Mouse (Mus musculus): ENCODE measurements around the gene Hoxb8.
A peak's percentile ranks its signal among the peaks of the same experiment; 100 is the strongest.

Hoxb8 gene

DNA sequence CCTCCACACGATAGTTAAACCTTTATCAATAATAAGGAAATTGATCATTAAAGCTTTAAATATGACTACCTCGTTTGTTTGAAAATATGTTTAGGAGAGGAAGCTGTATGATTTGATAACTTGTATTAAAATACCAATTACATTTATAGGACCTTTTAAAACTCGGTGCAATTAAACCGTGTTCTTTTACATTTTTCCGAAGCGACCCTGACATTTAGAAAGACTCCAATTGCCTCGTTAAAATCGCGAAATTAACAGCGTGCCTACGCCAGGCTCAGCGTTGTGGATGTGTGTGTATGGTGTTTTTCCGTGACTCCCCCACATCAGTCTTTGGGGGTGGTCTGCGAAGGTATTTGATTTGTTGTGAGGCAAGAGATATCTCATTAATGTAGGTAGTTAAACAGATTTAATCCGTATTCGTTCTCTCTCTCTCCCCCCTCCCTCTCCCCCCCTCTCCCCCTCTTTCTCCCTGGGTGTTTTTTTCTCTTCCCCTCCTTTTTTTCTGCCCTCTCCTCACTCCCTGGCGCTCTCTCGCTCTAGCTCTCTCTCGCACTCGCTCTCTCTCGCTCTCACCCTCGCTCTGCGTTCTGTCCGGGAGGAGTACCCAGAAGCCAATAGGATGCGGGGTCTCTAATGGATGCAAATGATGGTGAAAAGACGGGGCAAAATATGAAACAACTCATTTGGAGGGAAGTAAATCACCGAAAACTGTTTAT, at the start of gene Hoxb8:
TSS of gene Hoxb8 (plus strand) at position 51 of the 716 bp plus-strand sequence.
- no peak for DNase-seq (ENCODE audit: low read depth, low spot score)

DNA sequence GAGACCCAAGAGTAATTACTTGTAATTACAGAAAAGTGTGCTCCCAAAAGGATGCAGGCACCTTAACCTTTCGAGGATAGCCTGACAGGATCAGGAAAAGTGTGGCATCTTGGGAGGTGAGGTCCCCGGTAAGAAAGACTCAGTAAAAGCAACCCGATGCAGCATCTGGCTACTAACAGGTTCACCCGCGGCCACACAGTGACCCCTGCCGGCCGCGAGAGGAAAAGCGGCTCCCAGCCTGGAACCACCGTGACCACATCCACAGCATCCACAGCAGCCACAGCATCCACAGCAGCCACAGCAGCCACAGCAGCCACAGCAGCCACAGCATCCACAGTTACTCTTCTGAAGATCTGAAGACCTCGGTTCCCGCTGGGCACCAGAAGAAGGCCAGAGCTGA, 46.8 kb upstream of the Hoxb8 start:
- DNase-seq (ENCODE audit: low read depth, low spot score): peak; percentile 80

DNA sequence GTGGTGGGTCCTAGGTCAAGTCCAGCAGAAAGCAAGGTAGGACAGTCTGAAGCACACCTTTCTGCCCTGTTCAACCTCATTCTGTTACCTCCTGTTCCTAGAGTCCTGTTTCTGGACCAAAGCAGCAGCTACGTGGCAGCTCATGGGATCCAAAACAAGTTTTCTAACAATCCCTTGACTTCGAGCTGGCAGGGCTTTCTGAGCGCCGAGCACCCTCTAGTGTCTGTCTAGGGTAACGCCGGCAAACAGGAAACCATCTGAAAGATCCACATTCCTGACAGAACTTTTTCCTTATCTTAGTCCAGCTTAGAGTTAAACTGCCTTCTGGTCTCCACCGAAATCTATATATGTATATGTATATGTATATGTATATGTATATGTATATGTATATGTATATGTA, 41.5 kb upstream of the Hoxb8 start:
- DNase-seq (ENCODE audit: low read depth, low spot score): peak; percentile 70

DNA sequence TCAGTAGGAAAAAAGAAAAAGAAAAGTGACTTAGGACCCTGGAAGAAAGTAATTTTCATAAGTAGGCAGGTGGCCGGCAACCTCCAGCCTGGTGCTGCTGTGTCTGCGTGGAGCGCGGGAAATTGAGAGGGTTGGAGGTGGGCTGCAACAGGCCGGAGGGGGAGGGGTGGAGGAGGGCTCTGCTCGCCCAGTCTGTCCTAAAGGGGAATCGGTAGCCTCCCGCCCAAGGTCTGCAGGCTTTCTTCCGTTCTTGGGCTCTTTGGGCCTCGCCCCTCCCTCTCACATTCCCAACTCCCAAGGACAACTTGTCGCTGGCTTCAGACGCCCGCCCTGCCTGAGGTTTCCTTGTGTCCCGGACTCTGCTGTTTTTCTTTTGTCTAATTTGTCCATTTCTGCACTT, 30.8 kb upstream of the Hoxb8 start:
- no peak for DNase-seq (ENCODE audit: low read depth, low spot score)

DNA sequence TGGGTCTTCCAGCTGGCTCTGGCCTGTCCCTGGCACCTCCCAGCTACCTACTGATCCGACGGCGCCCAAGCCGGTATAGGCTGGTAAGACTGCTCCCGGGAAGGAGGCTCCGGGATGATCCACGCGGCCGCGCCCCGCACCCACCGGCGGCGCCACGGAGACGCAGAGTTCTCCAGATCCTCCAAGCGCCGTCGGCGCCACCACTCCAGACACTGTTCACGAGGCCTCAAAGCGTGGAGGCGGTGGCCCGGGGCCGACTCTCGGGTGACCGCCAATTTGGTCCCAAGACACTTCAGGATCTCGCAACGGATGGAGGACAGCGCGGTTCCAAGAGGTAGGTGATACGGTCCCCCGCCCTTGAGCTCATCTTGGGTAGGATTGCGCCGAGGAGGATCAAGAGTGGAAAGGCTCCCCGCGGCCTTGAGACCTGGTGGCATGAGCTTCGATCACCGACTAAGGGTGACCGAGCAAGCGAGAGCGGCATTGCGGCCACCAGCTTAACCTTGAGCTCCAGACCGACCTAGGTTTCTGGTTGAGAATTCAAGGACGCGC, 30.1 kb upstream of the Hoxb8 start:
- DNase-seq (ENCODE audit: low read depth, low spot score): no peak

DNA sequence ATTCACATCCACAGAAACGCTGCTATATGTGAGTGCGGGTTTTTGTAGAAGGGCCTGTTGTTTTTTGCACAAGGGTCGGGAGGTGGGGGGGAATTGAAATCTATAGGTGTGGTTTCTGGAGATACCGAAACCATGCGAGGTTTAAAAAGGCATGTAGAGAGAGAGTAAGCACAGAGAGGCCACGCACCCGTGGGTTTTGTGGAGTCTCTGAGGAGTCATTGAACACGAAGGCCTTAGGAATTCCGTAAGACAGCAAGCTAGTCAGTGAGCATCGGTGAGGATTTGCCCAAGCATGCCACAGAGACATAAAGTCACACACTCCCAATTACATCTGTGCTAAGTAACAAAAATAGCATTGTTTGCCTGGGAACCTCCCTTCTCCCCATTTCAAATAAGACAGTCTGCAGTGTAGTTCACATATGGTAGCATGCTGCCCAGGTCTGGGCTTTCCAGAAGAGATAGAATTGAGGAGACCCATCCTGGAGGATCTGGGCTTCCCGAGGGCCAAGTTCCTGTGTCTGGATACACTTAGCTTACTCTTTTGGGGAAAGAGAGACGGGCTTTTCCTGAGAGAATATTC, 29.1 kb upstream of the Hoxb8 start:
- no peak for DNase-seq (ENCODE audit: low read depth, low spot score)

DNA sequence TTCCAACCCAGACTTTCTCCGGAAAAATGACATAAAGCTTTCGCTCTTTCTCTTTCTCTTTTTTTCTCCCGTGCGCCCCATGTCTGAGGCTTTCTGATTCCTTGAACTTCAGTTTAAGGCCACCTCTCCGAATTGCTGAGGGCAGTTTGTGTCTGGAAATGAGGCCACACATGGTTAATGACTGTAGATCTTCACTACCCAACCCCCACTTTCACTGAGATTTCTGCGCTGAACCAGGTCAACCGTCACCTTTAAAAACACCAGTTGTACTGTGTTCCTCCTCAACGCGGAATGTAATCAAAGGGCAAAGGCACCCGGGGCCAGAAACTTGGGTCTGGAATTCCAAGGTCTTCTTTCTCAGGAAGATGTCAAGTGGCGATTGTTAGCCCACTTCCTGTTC, 27.5 kb upstream of the Hoxb8 start:
- DNase-seq (ENCODE audit: low read depth, low spot score): no peak

DNA sequence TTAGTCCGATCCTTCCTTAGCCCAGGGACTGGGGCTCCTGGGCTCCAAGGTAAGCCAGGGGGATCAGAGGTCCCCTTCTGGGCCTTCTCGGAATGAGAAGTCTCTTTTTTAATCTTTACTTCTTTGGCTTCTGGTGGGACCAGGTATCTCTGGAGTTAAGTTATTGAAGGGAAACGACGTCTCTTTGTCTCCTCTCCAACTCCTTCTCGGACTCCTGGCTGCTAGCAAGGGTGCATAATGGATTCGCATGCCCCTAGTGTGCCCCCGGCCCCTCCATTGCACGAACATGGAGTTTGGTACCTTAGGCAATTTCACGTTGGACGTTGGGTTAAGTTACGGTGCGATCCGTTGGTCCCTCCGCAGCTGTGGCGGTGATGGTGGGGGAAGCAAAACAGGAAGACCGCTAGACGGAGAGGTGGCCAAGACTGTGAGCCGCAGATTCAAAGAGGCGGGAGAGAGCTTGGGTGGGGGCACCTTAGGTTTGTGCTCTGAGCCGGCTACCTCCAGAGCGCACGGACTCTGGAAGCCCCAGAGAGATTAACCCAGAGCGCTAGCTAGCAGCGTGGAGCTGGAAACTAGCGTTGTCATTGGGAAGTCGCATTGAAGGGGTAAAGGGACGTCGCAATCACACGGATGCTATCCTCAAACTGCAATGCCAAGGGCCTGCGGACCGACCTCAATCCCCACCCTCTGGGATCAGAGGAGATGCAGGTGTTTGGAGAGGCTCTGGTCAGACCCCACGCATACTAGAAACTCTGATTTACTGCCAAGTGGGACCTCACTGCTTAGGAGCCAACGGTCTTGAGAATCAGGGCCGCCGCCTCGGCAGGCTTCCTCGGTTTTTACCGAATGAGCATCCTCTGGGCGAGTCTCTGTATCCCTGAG, 26.4 kb upstream of the Hoxb8 start:
- no peak for DNase-seq (ENCODE audit: low read depth, low spot score)

DNA sequence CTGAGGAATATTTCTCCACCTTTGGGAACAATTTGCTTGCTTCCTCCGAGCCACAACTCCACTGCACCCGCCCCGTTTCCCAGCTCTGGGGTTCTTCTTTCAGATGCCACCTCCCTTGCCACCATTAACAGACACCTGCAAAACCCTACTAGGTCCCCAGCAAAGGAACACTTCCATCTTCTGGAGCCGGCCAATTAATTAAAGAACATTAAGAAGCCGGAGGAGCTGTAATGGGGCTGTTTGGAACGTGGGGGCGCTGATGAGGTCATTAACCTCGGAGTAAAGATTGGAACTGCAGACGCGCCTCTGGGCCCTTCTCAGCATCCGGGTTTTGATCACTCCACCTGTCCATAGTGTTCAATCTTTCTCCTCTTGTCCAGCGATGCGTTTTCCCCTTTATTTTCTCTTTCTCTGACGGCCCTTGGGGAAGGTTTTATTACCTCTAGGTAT, 25.7 kb upstream of the Hoxb8 start:
- peak; percentile 36 for DNase-seq (ENCODE audit: low read depth, low spot score)

DNA sequence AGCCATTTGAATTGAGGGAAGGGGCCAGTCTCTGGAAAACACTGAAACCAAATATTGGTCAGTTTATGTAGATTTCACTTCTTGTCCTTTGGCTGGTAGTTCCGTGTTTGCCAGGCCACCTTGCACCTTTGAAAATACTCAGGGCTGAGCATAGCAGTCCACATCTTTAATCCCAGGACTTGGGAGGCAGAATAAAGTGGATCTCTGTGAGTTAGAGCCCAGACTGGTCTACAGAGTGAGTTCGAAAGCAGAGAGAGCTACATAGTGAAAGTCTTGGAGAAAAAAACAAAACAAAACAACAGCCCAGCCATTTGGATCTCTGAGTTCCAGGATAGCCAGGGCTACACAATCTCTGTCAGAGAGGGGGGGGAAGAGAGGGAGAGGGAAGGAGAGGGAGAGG, 24.6 kb upstream of the Hoxb8 start:
- DNase-seq (ENCODE audit: low read depth, low spot score): no peak

DNA sequence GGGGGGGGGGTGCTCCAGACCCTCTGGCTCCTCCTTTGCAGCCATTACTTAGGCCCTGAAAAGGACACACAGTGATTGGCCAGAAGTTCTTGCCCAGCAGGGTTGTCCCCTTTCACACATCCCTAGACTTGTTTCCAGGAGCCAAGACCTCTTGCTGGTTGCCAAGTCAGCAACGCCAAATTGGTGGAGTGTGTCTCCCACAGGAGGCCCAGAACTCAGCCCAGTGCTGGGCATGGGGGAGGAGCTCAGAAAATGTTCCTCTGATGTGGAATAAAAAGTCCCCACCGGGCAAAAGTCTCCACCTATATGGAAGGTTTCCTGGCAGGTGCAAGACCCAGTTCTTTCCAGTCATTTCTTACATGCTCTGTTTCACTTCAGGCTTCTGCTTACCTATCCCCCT, 22.7 kb upstream of the Hoxb8 start:
- no peak for DNase-seq (ENCODE audit: low read depth, low spot score)

DNA sequence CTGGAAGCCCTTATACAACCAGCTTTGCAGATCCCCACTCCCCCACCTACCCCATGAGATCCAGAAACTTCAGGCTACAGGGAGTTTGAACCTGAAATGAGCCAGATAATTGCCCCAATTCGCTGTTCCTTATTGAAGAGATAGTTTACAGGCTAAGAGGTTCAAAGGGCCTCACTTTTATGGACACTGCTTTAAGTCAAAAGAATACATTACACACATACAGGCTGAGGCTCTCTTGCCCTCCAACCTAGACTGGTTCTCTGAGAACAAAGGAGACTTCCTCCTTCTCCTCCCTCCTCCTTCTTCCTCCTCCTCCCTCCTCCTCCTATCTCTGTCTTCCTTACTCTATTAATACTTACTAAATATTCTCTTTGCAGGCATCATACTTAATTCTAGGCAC, 22.2 kb upstream of the Hoxb8 start:
- DNase-seq (ENCODE audit: low read depth, low spot score): no peak

DNA sequence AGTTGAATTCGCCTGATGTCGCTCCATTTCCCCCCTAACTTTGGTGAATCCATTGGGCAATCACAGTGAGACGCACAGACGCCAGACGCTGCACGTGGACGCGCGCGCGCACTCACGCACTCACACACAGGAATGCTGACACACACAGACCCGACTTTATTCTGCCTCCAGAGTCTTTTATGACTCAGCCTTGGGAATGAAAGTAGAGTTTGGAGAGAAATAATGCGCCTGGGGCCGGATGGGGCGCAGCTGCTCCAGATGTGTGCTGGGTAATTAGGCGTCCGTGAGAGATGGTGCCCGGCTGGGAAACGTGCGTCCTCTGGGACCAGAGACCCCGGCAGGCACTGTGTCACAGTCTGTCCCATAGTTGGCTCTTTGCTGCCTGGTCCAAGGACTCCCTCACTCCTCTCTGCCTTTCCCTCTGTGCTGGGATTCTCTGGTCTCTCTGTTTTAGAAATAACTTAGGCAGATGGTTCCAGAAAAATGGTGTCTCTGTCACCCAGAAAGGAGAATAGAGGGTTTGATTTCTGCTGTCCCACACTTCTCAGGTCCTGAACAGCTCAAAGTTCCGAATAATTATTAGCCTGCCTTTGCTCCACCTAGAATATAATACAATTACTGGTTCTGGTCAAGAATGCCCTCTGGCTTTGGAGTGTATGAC, 21.3 kb upstream of the Hoxb8 start:
- no peak for DNase-seq (ENCODE audit: low read depth, low spot score)

DNA sequence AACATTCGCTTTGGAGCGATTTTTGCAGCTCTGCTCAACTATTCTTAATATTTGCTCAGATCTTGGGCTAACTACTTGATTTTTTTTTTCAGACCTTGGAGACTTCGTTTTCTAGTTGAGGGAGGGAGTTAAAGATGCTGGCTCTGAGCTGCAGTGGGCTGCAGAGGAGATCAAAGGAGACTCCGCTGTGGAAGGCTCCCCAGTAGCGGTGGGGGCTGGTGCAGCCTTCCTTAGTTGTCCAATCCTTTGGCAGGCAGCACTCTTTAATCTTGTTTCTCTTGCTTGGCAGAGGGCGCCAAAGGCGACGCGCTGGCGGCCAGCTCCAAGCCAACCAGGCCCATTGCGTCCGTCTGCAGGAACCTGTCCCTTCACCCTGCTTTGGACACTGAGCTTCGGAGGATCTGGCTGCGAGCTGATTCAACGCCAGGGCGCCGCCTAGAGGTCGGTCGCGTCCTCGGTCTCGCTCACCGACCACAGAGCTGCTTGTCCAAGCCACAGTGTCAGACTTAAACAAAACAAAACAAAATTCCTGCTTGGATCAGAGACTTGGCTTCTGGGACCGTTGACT, 20.3 kb upstream of the Hoxb8 start:
- peak; percentile 74 for DNase-seq (ENCODE audit: low read depth, low spot score)

DNA sequence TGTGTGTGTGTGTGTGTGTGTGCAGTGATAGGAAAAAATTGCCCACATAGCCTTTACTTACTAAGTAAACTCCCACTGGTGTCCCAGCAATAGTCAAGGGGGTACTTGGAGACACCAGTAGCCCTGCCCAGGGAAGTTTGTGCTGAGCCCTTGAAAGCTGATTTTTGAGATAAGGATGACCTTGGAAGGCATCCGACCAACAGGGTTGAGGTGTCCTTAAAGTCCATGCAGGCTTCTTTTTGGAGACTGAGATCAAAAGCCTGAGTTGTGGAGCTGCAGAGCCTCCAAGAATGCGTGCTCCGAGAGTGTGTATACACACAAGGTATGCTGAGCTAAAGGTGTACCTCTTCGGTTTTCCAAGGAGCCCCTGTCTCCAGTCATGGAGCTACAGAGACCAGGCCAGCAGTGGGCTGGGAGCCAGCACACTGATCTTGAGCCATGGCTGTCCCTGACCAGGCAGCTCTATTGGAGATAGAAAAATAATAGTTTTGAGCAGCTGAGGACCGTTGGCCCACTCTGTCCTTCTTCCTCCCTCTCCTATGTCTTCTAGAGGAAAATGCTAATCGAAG, 19.4 kb upstream of the Hoxb8 start:
- DNase-seq (ENCODE audit: low read depth, low spot score): no peak

DNA sequence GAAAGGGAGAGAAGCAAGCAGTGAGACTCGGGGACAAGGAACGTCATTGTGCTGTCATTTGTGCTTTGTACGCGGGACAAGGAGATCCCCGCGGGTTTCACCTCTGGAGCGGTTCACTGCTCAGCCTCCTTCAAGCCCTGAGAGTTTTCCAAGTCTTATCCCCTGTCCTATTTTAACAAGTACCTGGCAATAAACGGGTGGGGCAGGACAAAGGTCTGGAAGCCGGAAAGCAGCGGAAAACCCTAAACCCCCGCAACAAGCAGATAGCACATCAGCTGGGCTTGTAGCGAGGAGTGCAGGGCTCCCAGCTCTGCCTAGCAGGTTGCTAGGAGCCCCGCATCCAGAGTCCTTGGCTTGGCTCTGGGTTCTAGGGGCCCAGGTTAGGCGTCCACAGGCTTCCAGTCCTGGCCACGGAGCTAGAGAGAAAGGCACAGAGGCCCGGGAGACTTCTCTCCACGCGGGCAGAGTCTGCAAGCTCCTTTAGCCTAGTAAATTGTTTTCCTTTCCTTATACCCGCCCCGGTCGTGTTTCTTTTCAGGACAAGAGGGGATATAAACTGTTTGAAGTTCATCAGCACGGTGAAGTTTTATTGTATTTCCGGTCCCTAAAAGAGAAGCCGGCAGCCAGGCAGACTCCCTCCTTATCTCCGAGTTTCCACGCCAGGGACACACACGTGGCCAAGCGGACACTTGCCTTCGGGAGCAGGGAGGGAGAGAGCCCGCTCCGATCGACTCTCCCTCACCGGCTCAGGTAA, 17.9 kb upstream of the Hoxb8 start:
- no peak for DNase-seq (ENCODE audit: low read depth, low spot score)

DNA sequence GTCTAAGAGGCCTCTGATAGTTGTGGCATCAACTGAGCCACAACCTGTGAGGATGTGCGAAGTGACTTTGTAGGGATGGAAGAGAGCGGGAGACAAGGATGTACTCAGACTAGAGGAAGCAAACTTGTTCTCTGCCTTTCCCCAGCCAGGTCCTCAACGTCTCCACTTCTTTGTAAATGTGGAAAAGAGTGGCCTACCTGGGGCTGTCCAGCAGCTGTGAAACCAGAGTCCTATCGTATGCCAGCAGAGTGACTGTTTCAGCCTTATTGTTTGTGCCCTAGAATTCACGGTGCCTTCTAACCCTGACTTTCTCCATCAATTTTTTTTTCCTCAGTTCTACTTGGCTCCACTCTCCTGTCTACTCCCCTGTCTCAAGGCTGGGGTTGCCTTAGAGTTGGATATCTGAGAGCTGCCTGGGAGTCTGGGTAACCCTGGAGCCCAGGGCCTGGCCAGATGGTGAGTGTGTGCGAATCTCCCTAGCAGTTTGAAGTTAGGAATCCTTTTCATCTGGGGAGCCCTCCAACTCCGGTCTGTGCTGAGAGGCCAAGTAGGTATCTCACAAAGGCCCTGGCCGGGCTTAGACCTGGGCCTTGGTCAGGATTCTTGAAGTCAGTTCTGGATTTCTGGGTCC, 17.2 kb upstream of the Hoxb8 start:
- no peak for DNase-seq (ENCODE audit: low read depth, low spot score)

DNA sequence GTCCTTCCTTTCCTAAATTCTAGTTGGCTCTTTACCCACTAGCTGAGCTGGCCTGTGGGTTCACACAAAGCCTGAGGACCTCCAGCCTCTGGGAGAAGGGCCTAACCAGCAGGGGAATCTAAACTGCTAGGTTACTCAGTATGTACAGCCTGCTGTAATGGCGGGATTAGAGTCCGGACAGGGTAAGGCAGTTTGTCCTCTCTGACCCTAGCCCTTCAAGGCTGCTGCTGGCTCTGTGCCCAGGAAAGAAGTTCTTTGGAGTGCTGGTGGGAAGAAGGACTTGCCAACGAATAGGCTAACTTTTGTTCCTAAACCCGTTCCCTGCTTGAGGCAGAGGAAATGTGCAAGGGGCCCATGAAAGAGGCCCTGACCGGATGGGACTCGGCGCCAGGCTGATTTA, 15.8 kb upstream of the Hoxb8 start:
- no peak for DNase-seq (ENCODE audit: low read depth, low spot score)

DNA sequence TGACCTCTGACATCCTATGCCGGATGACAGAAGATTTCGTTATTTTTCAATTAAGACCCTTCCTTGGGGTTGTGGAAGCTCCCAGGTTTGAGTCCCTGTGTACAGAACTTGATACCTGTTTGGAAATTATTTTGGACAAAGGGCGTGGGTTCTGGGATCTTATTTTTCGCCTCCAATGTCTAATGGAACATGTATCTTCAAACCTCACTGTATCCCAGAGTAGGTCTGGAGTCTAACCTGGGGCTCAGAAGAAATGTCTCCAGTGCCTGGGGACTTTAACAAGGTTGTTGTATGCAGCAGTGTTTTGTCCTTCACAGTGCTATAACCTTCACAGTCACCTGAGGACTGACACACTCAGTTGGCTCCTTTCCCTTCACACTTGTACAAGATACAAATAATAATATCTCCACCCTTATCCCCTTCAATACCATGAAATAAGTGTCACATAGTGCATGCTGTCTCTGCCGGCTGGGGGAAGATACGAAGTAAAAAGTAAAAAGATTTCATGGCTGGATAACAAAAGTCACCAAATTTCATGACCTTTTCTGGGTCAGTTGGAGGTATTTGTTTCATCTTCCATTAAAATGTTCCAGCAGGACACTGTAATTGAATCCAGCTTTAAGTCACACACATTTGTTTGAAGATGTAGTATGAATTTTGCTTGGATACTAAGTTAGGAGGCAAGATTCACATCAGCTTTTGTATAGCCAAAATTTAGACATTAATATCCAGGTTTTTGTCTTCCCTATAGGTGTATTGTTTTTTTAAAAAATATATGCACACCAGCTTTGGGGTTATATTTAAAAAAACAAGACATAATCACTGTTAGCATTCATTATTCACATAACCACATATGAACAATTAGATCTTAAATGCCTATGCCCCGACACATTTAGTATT, 14.4 kb upstream of the Hoxb8 start:
- no peak for DNase-seq (ENCODE audit: low read depth, low spot score)
